Mouse (Mus musculus): ENCODE results near the gene Lrch4.
A peak's percentile ranks its signal among the peaks of the same experiment; 100 is the strongest.

Gene Lrch4

GRCm38 (mm10) chr5:137652474-137652873 lies 23.6 kb downstream of the Lrch4 start:
- peak; percentile 59 to 80 for DNase-seq (ENCODE audit: low spot score in 2 of 2)

GRCm38 (mm10) chr5:137653366-137653765 lies 24.4 kb downstream of the Lrch4 start:
- no peak for DNase-seq (ENCODE audit: low spot score in 2 of 2)

- no peak for DNase-seq (ENCODE audit: low spot score in 2 of 2)
Measured at GRCm38 (mm10) chr5:137654746-137655145, 25.8 kb downstream of the Lrch4 start.

GRCm38 (mm10) chr5:137656977-137657376 lies 28.1 kb downstream of the Lrch4 start:
- peak in 1 of 2 experiments; percentile 75 for DNase-seq (ENCODE audit: low spot score in 2 of 2)

GRCm38 (mm10) chr5:137660064-137660688 lies 31.3 kb downstream of the Lrch4 start:
- DNase-seq (ENCODE audit: low spot score in 2 of 2), result no peak

- DNase-seq (ENCODE audit: low spot score in 2 of 2), result no peak
Measured at GRCm38 (mm10) chr5:137663057-137663456, 34.1 kb downstream of the Lrch4 start.

- no peak for DNase-seq (ENCODE audit: low spot score in 2 of 2)
Measured at GRCm38 (mm10) chr5:137668971-137669370, 40.0 kb downstream of the Lrch4 start.

- DNase-seq (ENCODE audit: low spot score in 2 of 2), result no peak
Measured at GRCm38 (mm10) chr5:137670240-137670639, 41.3 kb downstream of the Lrch4 start.

GRCm38 (mm10) chr5:137671443-137672240 lies 42.7 kb downstream of the Lrch4 start:
- DNase-seq (ENCODE audit: low spot score in 2 of 2), result peak in 1 of 2 experiments; percentile 69

GRCm38 (mm10) chr5:137672361-137672760 lies 43.4 kb downstream of the Lrch4 start:
- no peak for DNase-seq (ENCODE audit: low spot score in 2 of 2)

GRCm38 (mm10) chr5:137673015-137673414 lies 44.1 kb downstream of the Lrch4 start:
- no peak for DNase-seq (ENCODE audit: low spot score in 2 of 2)

- DNase-seq (ENCODE audit: low spot score in 2 of 2), result no peak
Measured at GRCm38 (mm10) chr5:137674786-137675185, 45.9 kb downstream of the Lrch4 start.

GRCm38 (mm10) chr5:137677859-137678258 lies 48.9 kb downstream of the Lrch4 start:
- DNase-seq (ENCODE audit: low spot score in 2 of 2), result no peak

GRCm38 (mm10) chr5:137678736-137679135 lies 49.8 kb downstream of the Lrch4 start:
- no peak for DNase-seq (ENCODE audit: low spot score in 2 of 2)

GRCm38 (mm10) chr5:137679726-137680125 lies 50.8 kb downstream of the Lrch4 start:
- no peak for DNase-seq (ENCODE audit: low spot score in 2 of 2)

GRCm38 (mm10) chr5:137682526-137682925 lies 53.6 kb downstream of the Lrch4 start:
- no peak for DNase-seq (ENCODE audit: low spot score in 2 of 2)

- DNase-seq (ENCODE audit: low spot score in 2 of 2), result no peak
Measured at GRCm38 (mm10) chr5:137683388-137684293, 54.7 kb downstream of the Lrch4 start.

- DNase-seq (ENCODE audit: low spot score in 2 of 2), result peak; percentile 98 to 99
Measured at GRCm38 (mm10) chr5:137684294-137685123, 55.6 kb downstream of the Lrch4 start, which contains the start of gene Agfg2. Gene Agfg2 (minus strand): TSS chr5:137684726.

- no peak for DNase-seq (ENCODE audit: low spot score in 2 of 2)
Measured at GRCm38 (mm10) chr5:137685653-137686052, 56.7 kb downstream of the Lrch4 start.

GRCm38 (mm10) chr5:137686127-137686790 lies 57.3 kb downstream of the Lrch4 start:
- no peak for DNase-seq (ENCODE audit: low spot score in 2 of 2)

- DNase-seq (ENCODE audit: low spot score in 2 of 2), result no peak
Measured at GRCm38 (mm10) chr5:137689974-137690373, 61.1 kb downstream of the Lrch4 start.
